Mouse (Mus musculus): ENCODE results near the gene Megf11. TPM values are rescaled to one million over a fixed set of nuclear protein-coding genes. Genes with fewer than 3 reads are reported as not detected.
A peak's percentile ranks its signal among the peaks of the same experiment; 100 is the strongest.

Megf11 gene
- polyA plus RNA-seq (2016; fragmentation: Nextera tagmentation; extraction: Ambion mirVana): 0.37 and 0.65 TPM in 2 replicates

GRCm38 (mm10) chr9:64385511-64386465, at the start of gene Megf11:
TSS of gene Megf11 (plus strand) at chr9:64385626.
- Histone ChIP-seq H3K4me1 (replicated peaks) (peaks cover 15% of the 10 kb centered on the region), H3K9me3 (replicated peaks) (no peaks in the 10 kb centered on the region), H3K4me2 (peak within 1 kb of the TSS; percentile 99), H3K27ac (ENCODE audit: poor library complexity, severe bottlenecking) (no peak within 1 kb of the TSS), H3K36me3 (no peaks in the 10 kb centered on the region), H3K9ac (peak within 1 kb of the TSS; percentile 61), H3K27me3 (replicated peaks) (peaks cover 78% of the 10 kb centered on the region), H3K4me3 (peak within 1 kb of the TSS; percentile 64)
- 1% methylated on average over 91 of the region's 93 CpGs for WGBS
- ATAC-seq (ENCODE audit: insufficient number of reproducible peaks, low FRiP score): peak; percentile 69; the same call in 1 of the 2 replicates

GRCm38 (mm10) chr9:64335825-64336224, 49.6 kb upstream of the Megf11 start:
- Histone ChIP-seq H3K4me2 (no peak overlapping the region), H3K4me3 (no peak overlapping the region), H3K9me3 (replicated peaks) (no peaks in the 10 kb centered on the region), H3K27me3 (replicated peaks) (no peaks in the 10 kb centered on the region), H3K9ac (no peak overlapping the region), H3K36me3 (peaks cover 29% of the 10 kb centered on the region), H3K4me1 (replicated peaks) (peaks cover 17% of the 10 kb centered on the region), H3K27ac (ENCODE audit: poor library complexity, severe bottlenecking) (no peak overlapping the region)
- 81% methylated on average over 6 of the region's 6 CpGs for WGBS
- ATAC-seq (ENCODE audit: insufficient number of reproducible peaks, low FRiP score): no peak

- WGBS: 43% methylated on average over 8 of the region's 8 CpGs
- Histone ChIP-seq H3K27ac (ENCODE audit: poor library complexity, severe bottlenecking) (peak overlapping the region; percentile 99; the same call in 1 of the 2 replicates), H3K4me2 (peak overlapping the region; percentile 74), H3K9me3 (replicated peaks) (no peaks in the 10 kb centered on the region), H3K4me1 (replicated peaks) (peaks cover 8% of the 10 kb centered on the region), H3K27me3 (replicated peaks) (no peaks in the 10 kb centered on the region), H3K36me3 (peaks cover 21% of the 10 kb centered on the region), H3K9ac (peak overlapping the region; percentile 96; the same call in 1 of the 2 replicates), H3K4me3 (peak overlapping the region; percentile 70; the same call in 1 of the 2 replicates)
- no peak for ATAC-seq (ENCODE audit: insufficient number of reproducible peaks, low FRiP score)
Observed at GRCm38 (mm10) chr9:64339361-64339760, 46.1 kb upstream of the Megf11 start.

- peak; percentile 85 for ATAC-seq (ENCODE audit: insufficient number of reproducible peaks, low FRiP score)
- Histone ChIP-seq H3K9me3 (replicated peaks) (no peaks in the 10 kb centered on the region), H3K27me3 (replicated peaks) (no peaks in the 10 kb centered on the region), H3K9ac (peak overlapping the region; percentile 96), H3K4me1 (replicated peaks) (peaks cover 8% of the 10 kb centered on the region), H3K36me3 (peaks cover 18% of the 10 kb centered on the region), H3K4me2 (peak overlapping the region; percentile 74), H3K4me3 (peak overlapping the region; percentile 70), H3K27ac (ENCODE audit: poor library complexity, severe bottlenecking) (peak overlapping the region; percentile 99)
- WGBS: under 1% methylated on average over 85 of the region's 85 CpGs
Observed at GRCm38 (mm10) chr9:64340351-64341253, 44.8 kb upstream of the Megf11 start.

- peak; percentile 1; the same call in 1 of the 2 replicates for ATAC-seq (ENCODE audit: insufficient number of reproducible peaks, low FRiP score)
- Histone ChIP-seq H3K4me1 (replicated peaks) (peaks cover 8% of the 10 kb centered on the region), H3K9me3 (replicated peaks) (no peaks in the 10 kb centered on the region), H3K9ac (peak within 1 kb of the TSS; percentile 96), H3K27ac (ENCODE audit: poor library complexity, severe bottlenecking) (peak within 1 kb of the TSS; percentile 99), H3K36me3 (peaks cover 12% of the 10 kb centered on the region), H3K4me3 (peak within 1 kb of the TSS; percentile 70), H3K4me2 (peak within 1 kb of the TSS; percentile 74), H3K27me3 (replicated peaks) (no peaks in the 10 kb centered on the region)
- WGBS: 11% methylated on average over 16 of the region's 16 CpGs
Observed at GRCm38 (mm10) chr9:64341254-64341566, 44.2 kb upstream of the Megf11 start, which contains the start of gene Dis3l. TSS of gene Dis3l (minus strand) at chr9:64341288.

- Histone ChIP-seq H3K9ac (no peak overlapping the region), H3K4me2 (peak overlapping the region; percentile 74)
- ATAC-seq (ENCODE audit: insufficient number of reproducible peaks, low FRiP score): no peak
Observed at GRCm38 (mm10) chr9:64341671-64342070, 43.8 kb upstream of the Megf11 start.

GRCm38 (mm10) chr9:64343656-64344055, 41.8 kb upstream of the Megf11 start:
- H3K27me3 ChIP-seq (replicated peaks): no peaks in the 10 kb centered on the region
- H3K9me3 ChIP-seq (replicated peaks): no peaks in the 10 kb centered on the region
- H3K36me3 ChIP-seq: no peaks in the 10 kb centered on the region
- peaks cover 8% of the 10 kb centered on the region for H3K4me1 ChIP-seq (replicated peaks)
- H3K27ac ChIP-seq (ENCODE audit: poor library complexity, severe bottlenecking): no peak overlapping the region
- H3K9ac ChIP-seq: no peak overlapping the region
- H3K4me3 ChIP-seq: no peak overlapping the region
- no peak for ATAC-seq (ENCODE audit: insufficient number of reproducible peaks, low FRiP score)
- H3K4me2 ChIP-seq: no peak overlapping the region
- WGBS: 87% methylated on average over 2 of the region's 2 CpGs

More at GRCm38 (mm10) chr9:64341671-64342070, 43.8 kb upstream of the Megf11 start:
- Histone ChIP-seq H3K4me3 (peak overlapping the region; percentile 70), H3K36me3 (peaks cover 7% of the 10 kb centered on the region), H3K27me3 (replicated peaks) (no peaks in the 10 kb centered on the region), H3K27ac (ENCODE audit: poor library complexity, severe bottlenecking) (peak overlapping the region; percentile 99; the same call in 1 of the 2 replicates), H3K9me3 (replicated peaks) (no peaks in the 10 kb centered on the region), H3K4me1 (replicated peaks) (peaks cover 8% of the 10 kb centered on the region)
- WGBS: 84% methylated on average over 8 of the region's 8 CpGs

- Histone ChIP-seq H3K27me3 (replicated peaks) (no peaks in the 10 kb centered on the region), H3K9me3 (replicated peaks) (no peaks in the 10 kb centered on the region), H3K27ac (ENCODE audit: poor library complexity, severe bottlenecking) (no peak overlapping the region), H3K4me1 (replicated peaks) (no peaks in the 10 kb centered on the region), H3K4me2 (no peak overlapping the region), H3K4me3 (no peak overlapping the region), H3K36me3 (no peaks in the 10 kb centered on the region), H3K9ac (no peak overlapping the region)
- ATAC-seq (ENCODE audit: insufficient number of reproducible peaks, low FRiP score): no peak
- WGBS: 50% methylated on average over 5 of the region's 5 CpGs
Observed at GRCm38 (mm10) chr9:64345931-64346330, 39.5 kb upstream of the Megf11 start.

GRCm38 (mm10) chr9:64347377-64347776, 38.0 kb upstream of the Megf11 start:
- H3K4me2 ChIP-seq: no peak overlapping the region
- H3K27ac ChIP-seq (ENCODE audit: poor library complexity, severe bottlenecking): no peak overlapping the region
- H3K9me3 ChIP-seq (replicated peaks): no peaks in the 10 kb centered on the region
- no peaks in the 10 kb centered on the region for H3K27me3 ChIP-seq (replicated peaks)
- no peaks in the 10 kb centered on the region for H3K36me3 ChIP-seq
- H3K9ac ChIP-seq: no peak overlapping the region
- no peaks in the 10 kb centered on the region for H3K4me1 ChIP-seq (replicated peaks)
- 0% methylated on average over 1 of the region's 1 CpGs for WGBS
- no peak for ATAC-seq (ENCODE audit: insufficient number of reproducible peaks, low FRiP score)
- H3K4me3 ChIP-seq: no peak overlapping the region

- H3K27ac ChIP-seq (ENCODE audit: poor library complexity, severe bottlenecking): no peak overlapping the region
- 69% methylated on average over 5 of the region's 5 CpGs for WGBS
- H3K27me3 ChIP-seq (replicated peaks): no peaks in the 10 kb centered on the region
- H3K9ac ChIP-seq: no peak overlapping the region
- no peaks in the 10 kb centered on the region for H3K36me3 ChIP-seq
- H3K4me3 ChIP-seq: no peak overlapping the region
- ATAC-seq (ENCODE audit: insufficient number of reproducible peaks, low FRiP score): no peak
- no peak overlapping the region for H3K4me2 ChIP-seq
- H3K9me3 ChIP-seq (replicated peaks): no peaks in the 10 kb centered on the region
- H3K4me1 ChIP-seq (replicated peaks): no peaks in the 10 kb centered on the region
Observed at GRCm38 (mm10) chr9:64349490-64349889, 35.9 kb upstream of the Megf11 start.

- no peaks in the 10 kb centered on the region for H3K9me3 ChIP-seq (replicated peaks)
- H3K36me3 ChIP-seq: no peaks in the 10 kb centered on the region
- no peak overlapping the region for H3K4me3 ChIP-seq
- no peak for ATAC-seq (ENCODE audit: insufficient number of reproducible peaks, low FRiP score)
- no peaks in the 10 kb centered on the region for H3K27me3 ChIP-seq (replicated peaks)
- H3K4me2 ChIP-seq: no peak overlapping the region
- H3K27ac ChIP-seq (ENCODE audit: poor library complexity, severe bottlenecking): no peak overlapping the region
- 33% methylated on average over 3 of the region's 3 CpGs for WGBS
- H3K9ac ChIP-seq: no peak overlapping the region
- H3K4me1 ChIP-seq (replicated peaks): no peaks in the 10 kb centered on the region
Observed at GRCm38 (mm10) chr9:64351191-64351590, 34.2 kb upstream of the Megf11 start.
